Mouse (Mus musculus): ENCODE results near the gene Gm49320. TPM values are rescaled to one million over a fixed set of nuclear protein-coding genes. Genes with fewer than 3 reads are reported as not detected.

Gm49320 gene
- polyA plus RNA-seq (2015; fragmentation: Nextera tagmentation; extraction: Ambion mirVana): 0.12 TPM in 1 of 2 replicates, not detected in the other

GRCm38 (mm10) chr8:4238434-4239192 lies at the start of gene Gm49320, which contains the start of gene Map2k7:
Gene Gm49320 (plus strand): TSS chr8:4238865.
Gene Map2k7 (plus strand): TSS chr8:4238740.
- H3K4me3 ChIP-seq (ENCODE audit: low read depth, low read length): peak within 1 kb of the TSS; percentile 93
- DNase-seq (peak; percentile 99), ATAC-seq (peak; percentile 93)
- H3K27ac ChIP-seq (ENCODE audit: low read depth): peak within 1 kb of the TSS; percentile 91
- H3K36me3 ChIP-seq (replicated peaks; ENCODE audit: insufficient read depth, low read length): peaks cover 18% of the 10 kb centered on the region
- H3K27me3 ChIP-seq (ENCODE audit: insufficient read depth, low read length): 0 out of 2 replicates have a peak, but pooled peaks cover 3% of the 10 kb centered on the region
- H3K4me1 ChIP-seq (ENCODE audit: insufficient read depth): peaks cover 24% of the 10 kb centered on the region
- TF ChIP-seq CTCF (IDR thresholded peaks at IDR 0.05; ENCODE audit: low read depth): peak; percentile 73
- no peak for TF ChIP-seq EP300 (IDR thresholded peaks at IDR 0.05; ENCODE audit: low read depth)
- H3K9ac ChIP-seq (replicated peaks): peak within 1 kb of the TSS; percentile 71
- WGBS (ENCODE audit: insufficient replicate concordance): under 1% methylated on average over 68 of the region's 71 CpGs
- H3K9me3 ChIP-seq (ENCODE audit: low read length): no peaks in the 10 kb centered on the region
- peak within 1 kb of the TSS; percentile 76 for H3K4me2 ChIP-seq (ENCODE audit: low read depth, low read length)

GRCm38 (mm10) chr8:4189031-4189722 lies 49.5 kb upstream of the Gm49320 start:
- Histone ChIP-seq H3K36me3 (replicated peaks; ENCODE audit: insufficient read depth, low read length) (0 out of 2 replicates have a peak, but pooled peaks cover 3% of the 10 kb centered on the region), H3K9me3 (ENCODE audit: low read length) (no peaks in the 10 kb centered on the region), H3K27ac (ENCODE audit: low read depth) (peak overlapping the region; percentile 55; the same call in 1 of the 2 replicates), H3K4me3 (ENCODE audit: low read depth, low read length) (no peak overlapping the region), H3K9ac (replicated peaks) (peak overlapping the region; percentile 34), H3K27me3 (ENCODE audit: insufficient read depth, low read length) (no peaks in the 10 kb centered on the region), H3K4me2 (ENCODE audit: low read depth, low read length) (no peak overlapping the region; the same call in 1 of the 2 replicates), H3K4me1 (ENCODE audit: insufficient read depth) (peaks cover 24% of the 10 kb centered on the region)
- no peak for TF ChIP-seq EP300 (IDR thresholded peaks at IDR 0.05; ENCODE audit: low read depth)
- no peak for TF ChIP-seq CTCF (IDR thresholded peaks at IDR 0.05; ENCODE audit: low read depth)
- DNase-seq (peak; percentile 38), ATAC-seq (peak; percentile 81)
- 40% methylated on average over 3 of the region's 3 CpGs for WGBS (ENCODE audit: insufficient replicate concordance)

GRCm38 (mm10) chr8:4192305-4192704 lies 46.4 kb upstream of the Gm49320 start:
- Histone ChIP-seq H3K9me3 (ENCODE audit: low read length) (no peaks in the 10 kb centered on the region), H3K9ac (replicated peaks) (no peak overlapping the region), H3K4me1 (ENCODE audit: insufficient read depth) (peaks cover 19% of the 10 kb centered on the region), H3K36me3 (replicated peaks; ENCODE audit: insufficient read depth, low read length) (0 out of 2 replicates have a peak, but pooled peaks cover 3% of the 10 kb centered on the region), H3K4me3 (ENCODE audit: low read depth, low read length) (no peak overlapping the region), H3K27me3 (ENCODE audit: insufficient read depth, low read length) (no peaks in the 10 kb centered on the region), H3K4me2 (ENCODE audit: low read depth, low read length) (no peak overlapping the region), H3K27ac (ENCODE audit: low read depth) (no peak overlapping the region)
- WGBS (ENCODE audit: insufficient replicate concordance): 71% methylated on average over 5 of the region's 5 CpGs
- DNase-seq (no peak), ATAC-seq (no peak)
- TF ChIP-seq EP300 (IDR thresholded peaks at IDR 0.05; ENCODE audit: low read depth): no peak
- TF ChIP-seq CTCF (IDR thresholded peaks at IDR 0.05; ENCODE audit: low read depth): no peak

GRCm38 (mm10) chr8:4192807-4193587 lies 45.7 kb upstream of the Gm49320 start:
- DNase-seq (peak; percentile 90), ATAC-seq (peak; percentile 79)
- peaks cover 19% of the 10 kb centered on the region for H3K4me1 ChIP-seq (ENCODE audit: insufficient read depth)
- 0 out of 2 replicates have a peak, but pooled peaks cover 3% of the 10 kb centered on the region for H3K36me3 ChIP-seq (replicated peaks; ENCODE audit: insufficient read depth, low read length)
- no peaks in the 10 kb centered on the region for H3K9me3 ChIP-seq (ENCODE audit: low read length)
- no peak overlapping the region for H3K4me3 ChIP-seq (ENCODE audit: low read depth, low read length)
- H3K27me3 ChIP-seq (ENCODE audit: insufficient read depth, low read length): no peaks in the 10 kb centered on the region
- TF ChIP-seq EP300 (IDR thresholded peaks at IDR 0.05; ENCODE audit: low read depth) (no peak), CTCF (IDR thresholded peaks at IDR 0.05; ENCODE audit: low read depth) (peak; percentile 94)
- H3K27ac ChIP-seq (ENCODE audit: low read depth): no peak overlapping the region
- peak overlapping the region; percentile 31; the same call in 1 of the 2 replicates for H3K4me2 ChIP-seq (ENCODE audit: low read depth, low read length)
- WGBS (ENCODE audit: insufficient replicate concordance): 15% methylated on average over 18 of the region's 18 CpGs
- H3K9ac ChIP-seq (replicated peaks): no peak overlapping the region

- H3K4me2 ChIP-seq (ENCODE audit: low read depth, low read length): peak overlapping the region; percentile 31; the same call in 1 of the 2 replicates
- ATAC-seq: no peak
Measured at GRCm38 (mm10) chr8:4193588-4193894, 45.1 kb upstream of the Gm49320 start.

More at GRCm38 (mm10) chr8:4193588-4193894, 45.1 kb upstream of the Gm49320 start:
- Histone ChIP-seq H3K36me3 (replicated peaks; ENCODE audit: insufficient read depth, low read length) (no peaks in the 10 kb centered on the region), H3K4me1 (ENCODE audit: insufficient read depth) (peaks cover 15% of the 10 kb centered on the region), H3K27ac (ENCODE audit: low read depth) (no peak overlapping the region), H3K9me3 (ENCODE audit: low read length) (no peaks in the 10 kb centered on the region), H3K27me3 (ENCODE audit: insufficient read depth, low read length) (no peaks in the 10 kb centered on the region), H3K9ac (replicated peaks) (no peak overlapping the region), H3K4me3 (ENCODE audit: low read depth, low read length) (no peak overlapping the region)
- WGBS (ENCODE audit: insufficient replicate concordance): 48% methylated on average over 7 of the region's 7 CpGs
- DNase-seq: no peak
- TF ChIP-seq CTCF (IDR thresholded peaks at IDR 0.05; ENCODE audit: low read depth) (no peak), EP300 (IDR thresholded peaks at IDR 0.05; ENCODE audit: low read depth) (no peak)

Data from liver, postnatal 0 days (tissue).